Mouse (Mus musculus) Muller cell, postnatal 12 days (primary cell): Measurements from ENCODE around the gene Ddx27.

Experiments
- DNase-seq: peaks from one replicate; pipeline ENCODE4 v3.0.0-alpha.2; 2015; ENCODE audit errors: inconsistent ontology term

Gene Ddx27

GRCm38 (mm10) chr2:167028553-167028952 is 13.6 kb downstream of the Ddx27 start:
- DNase-seq: no peak

GRCm38 (mm10) chr2:167030507-167030906 is 15.5 kb downstream of the Ddx27 start:
- DNase-seq: no peak

DNA sequence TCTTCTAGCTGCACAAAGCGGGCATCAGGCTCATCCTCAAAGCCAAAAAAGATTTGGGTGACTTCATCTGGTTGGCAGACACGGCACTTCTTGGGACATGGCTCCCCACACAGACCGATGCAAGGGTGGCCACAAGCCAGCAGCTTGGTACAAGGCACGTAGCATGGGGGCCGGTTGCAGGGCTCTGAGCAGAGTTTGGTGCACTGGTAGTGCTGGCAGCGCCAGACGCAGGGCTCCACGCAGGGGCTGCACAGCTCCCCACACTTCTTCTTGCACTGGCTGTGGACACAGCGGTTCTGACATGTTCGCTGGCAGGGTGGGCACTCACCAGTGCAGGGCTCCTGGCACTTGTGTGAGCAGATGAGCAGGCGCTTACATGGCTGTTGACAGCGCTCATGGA is 22.7 kb downstream of the Ddx27 start:
- no peak for DNase-seq

GRCm38 (mm10) chr2:167038297-167038696 is 23.3 kb downstream of the Ddx27 start:
- no peak for DNase-seq

DNA sequence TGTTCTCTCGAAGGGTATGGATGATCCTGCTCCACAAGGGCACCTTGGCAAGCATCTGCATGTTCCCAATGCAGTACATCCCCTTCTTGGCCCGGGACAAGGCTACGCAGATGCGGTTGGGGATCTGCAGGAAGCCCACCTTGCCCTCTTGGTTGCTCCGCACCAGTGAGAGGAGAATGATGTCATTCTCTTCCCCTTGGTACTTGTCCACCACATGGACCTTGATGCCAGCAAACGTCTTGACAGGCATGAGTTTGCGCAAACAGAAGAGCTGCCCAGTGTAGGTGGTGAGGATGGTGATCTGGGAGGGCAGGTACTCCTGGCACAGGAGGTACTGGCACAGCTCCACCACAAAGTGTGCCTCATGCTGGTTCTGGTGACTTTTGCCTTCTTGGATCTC is 23.7 kb downstream of the Ddx27 start:
- DNase-seq: no peak

GRCm38 (mm10) chr2:167039386-167039785 is 24.4 kb downstream of the Ddx27 start:
- DNase-seq: no peak

GRCm38 (mm10) chr2:167043400-167044121 is 28.6 kb downstream of the Ddx27 start:
- DNase-seq: no peak

DNA sequence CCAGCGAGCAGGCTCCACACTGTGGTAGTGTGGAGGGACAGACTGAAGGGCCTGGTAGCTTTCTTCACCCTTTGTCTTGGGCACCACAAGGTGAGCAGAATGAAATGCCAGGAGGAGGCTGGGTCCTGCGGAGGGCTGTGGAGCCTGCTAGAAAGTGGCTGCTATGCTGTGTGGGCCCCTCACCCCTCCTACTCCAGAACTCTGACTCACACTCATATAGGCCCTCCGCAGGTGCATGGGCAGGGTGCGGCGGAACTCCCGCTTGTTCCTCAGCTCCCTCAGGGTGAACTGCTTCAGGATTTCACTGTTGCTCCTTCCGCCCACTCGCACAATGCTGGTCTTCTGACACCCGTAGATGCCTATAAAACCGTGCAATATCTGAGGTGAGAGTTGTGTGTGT is 33.2 kb downstream of the Ddx27 start:
- DNase-seq: no peak

DNA sequence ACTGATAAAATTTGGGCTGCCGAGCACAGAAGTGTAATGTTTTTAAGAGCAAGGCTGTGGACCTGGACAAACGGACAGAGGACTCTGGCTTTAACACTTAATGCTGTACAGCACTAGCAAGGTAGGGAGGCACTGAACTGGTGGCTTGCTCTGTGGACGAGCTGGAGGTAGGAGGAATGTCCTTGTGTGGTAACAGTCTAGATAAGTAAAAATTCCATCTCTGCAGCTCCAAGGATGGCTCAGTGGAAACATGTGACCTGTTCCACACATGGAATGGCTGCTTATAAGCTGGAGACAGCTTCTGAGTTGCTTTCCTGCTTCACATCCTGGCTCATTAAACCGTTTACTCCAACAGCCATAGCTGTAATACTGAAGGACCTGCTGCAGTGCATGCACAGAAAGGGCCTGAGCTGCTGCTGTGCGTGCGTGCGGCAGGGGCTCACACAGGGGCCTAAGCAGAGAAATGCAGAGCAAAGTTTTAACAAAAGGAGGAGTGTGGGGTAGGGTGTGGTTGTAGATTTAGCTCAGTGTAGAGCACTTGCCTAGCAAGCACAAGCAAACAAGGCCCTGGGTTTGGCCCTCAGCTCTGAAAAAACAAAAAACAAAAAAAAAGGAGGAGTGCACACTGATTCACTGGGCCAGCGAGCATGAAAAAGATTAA is 33.8 kb downstream of the Ddx27 start:
- no peak for DNase-seq

DNA sequence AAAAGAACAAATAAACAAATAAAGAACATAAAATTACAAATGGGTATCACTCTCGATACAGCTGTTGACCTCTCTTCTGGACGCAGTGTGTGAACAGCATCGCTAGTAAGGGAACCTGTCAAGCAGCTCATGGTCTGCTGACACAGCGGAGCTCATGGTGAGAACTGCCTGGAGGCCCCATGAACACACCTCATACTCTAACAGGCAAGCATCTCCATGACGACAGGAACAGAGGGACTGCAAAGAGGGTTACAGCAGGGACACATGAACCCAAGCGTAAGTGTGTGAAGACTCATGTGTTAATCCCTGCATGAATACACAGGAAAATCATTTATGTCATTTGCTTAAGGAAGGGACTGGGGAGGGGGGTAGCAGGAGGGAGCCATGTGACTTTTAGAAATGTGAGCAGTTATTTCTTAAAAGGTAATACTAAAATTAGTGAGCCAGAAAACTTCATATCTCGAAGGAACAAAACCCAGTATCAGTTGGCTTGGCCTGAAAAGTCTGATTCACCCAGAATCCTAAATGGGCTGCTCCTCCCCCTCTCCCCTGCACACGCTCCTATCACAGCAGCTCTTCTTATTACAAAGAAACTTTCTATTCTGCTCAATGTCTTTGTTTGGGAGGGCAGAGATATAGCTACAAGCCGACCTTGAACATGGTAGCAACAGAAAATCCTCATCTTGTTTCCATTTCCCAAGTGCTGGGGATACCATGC is 38.3 kb downstream of the Ddx27 start:
- peak; percentile 65 for DNase-seq

DNA sequence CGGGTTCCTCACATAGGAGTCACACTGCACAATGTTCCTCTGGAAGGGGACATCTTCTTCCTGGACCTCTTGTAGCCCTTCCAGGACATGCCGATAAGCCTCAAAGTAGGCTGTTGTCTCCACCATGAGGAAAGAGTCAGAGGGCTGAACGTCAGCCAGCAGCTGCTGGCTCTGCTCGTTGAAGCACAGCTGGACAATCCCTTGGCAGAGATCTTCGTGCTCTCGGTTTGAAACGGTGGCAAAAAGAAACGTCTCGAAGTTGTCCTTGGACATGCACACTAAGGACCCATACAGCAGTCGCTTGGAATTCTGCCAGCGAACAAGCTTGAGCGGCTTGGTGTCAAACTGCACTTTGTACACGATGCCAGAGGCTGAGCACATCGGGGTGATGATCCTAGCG is 40.4 kb downstream of the Ddx27 start:
- no peak for DNase-seq

GRCm38 (mm10) chr2:167056210-167056941 is 41.4 kb downstream of the Ddx27 start:
- no peak for DNase-seq

- DNase-seq: no peak
Observed at GRCm38 (mm10) chr2:167056942-167057323, 41.9 kb downstream of the Ddx27 start.

GRCm38 (mm10) chr2:167058201-167058600 is 43.2 kb downstream of the Ddx27 start:
- no peak for DNase-seq

DNA sequence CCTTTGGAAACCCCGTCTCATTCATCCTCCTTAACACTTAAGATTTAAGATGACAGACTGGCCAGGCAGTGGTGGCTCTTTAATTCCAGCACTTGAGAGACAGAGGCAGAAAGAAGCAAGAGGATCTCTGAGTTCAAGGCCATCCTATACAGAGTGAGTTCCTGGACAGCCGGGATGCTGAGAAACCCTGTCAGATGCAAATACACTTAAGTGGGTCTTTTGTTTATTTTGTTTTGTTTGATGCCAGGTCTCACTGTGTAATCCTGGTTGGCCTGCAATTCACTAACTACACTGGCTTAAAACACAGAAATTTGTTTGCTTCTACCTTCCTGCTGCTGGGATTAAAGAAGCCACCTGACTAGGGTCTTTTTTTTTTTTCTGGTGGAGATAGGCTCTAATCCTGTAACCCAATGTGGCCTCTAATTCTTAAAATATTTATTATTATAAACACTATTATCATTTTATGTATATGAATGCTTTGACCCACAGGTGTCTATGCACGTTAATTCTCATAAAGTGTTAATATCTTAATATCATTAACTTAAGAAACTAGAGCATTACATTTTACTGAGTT is 43.9 kb downstream of the Ddx27 start:
- DNase-seq: no peak

- no peak for DNase-seq
Observed at GRCm38 (mm10) chr2:167059536-167059935, 44.5 kb downstream of the Ddx27 start.

DNA sequence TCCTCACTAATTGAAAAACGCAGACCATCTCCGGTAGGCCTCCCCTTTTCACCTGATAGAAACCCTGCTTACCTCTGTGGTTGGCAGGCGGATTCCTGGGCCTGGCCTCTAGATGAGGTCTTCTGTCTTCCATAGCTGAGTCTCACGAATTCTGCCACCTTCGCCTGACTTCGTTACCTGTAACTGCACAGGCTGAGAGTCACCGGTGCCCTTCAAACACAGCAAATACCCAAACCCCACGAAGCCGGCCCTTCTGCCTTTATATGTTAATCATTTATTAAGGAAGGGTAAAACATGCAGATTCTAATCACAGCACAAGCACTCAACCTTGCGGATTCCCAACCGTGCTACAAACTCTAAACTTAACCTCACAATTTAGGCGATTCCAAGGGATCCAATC is 45.0 kb downstream of the Ddx27 start:
- no peak for DNase-seq

GRCm38 (mm10) chr2:167060360-167060759 is 45.4 kb downstream of the Ddx27 start:
- DNase-seq: no peak

- DNase-seq: peak; percentile 24
Observed at GRCm38 (mm10) chr2:167060761-167061160, 45.8 kb downstream of the Ddx27 start.

DNA sequence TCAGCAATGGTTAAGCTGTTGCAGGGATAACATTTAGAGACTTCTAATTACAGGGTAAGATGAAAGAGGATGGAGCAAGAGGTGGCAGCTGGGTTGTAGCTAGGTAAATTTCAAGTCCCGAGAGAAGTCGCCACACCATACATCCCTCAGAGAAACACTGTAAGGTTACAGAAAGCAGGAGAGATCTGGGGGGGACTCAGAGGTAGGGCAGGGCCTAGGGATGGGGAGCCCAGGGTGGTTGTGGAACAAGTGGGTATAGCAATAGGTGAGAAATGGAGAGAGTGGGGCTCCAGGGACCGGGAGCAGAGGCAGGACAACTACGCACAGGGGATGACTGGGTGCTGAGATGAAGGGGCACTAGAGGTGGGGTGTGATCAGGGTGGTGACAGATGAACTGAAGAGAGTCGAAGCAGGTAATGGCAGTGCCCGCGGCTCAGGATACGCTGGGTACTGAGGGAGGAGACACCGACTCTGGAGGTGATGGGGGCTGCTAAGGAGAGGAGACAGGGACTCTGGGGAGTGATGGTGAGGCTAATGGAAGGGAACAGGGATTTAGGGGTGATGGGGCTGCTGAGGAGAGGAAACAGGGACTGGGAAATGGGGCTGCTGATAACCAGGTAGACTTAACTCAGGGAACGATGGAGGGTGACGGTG is 46.5 kb downstream of the Ddx27 start:
- no peak for DNase-seq

- DNase-seq: peak; percentile 98
Observed at GRCm38 (mm10) chr2:167062497-167062911, 47.5 kb downstream of the Ddx27 start.
